Mouse (Mus musculus) heart, embryonic 13.5 days (tissue): ENCODE measurements around the gene Fbxo9. TPM values are rescaled to one million over a fixed set of nuclear protein-coding genes. Genes with fewer than 3 reads are reported as not detected.
"Not testable (repeated sequence)": the region's sequence is repeated elsewhere in the genome, so short reads cannot be mapped to it uniquely, and the experiment has no call there.

Source experiments
- ATAC-seq: fragments of 200-750 bp; cut with Nextera tagmentation; 2 replicates; pipeline ENCODE4 v1.8.0; 2017; ENCODE audit warnings: moderate TSS enrichment; ENCODE audit not compliant: insufficient number of reproducible peaks, low FRiP score, low TSS enrichment; ENCODE audit errors: extremely low read depth
- H3K27ac ChIP-seq: fragments of 300-500 bp; sonication (generic); replicated peaks from 2 replicates; pipeline ENCODE4 v1.5.1; 2015; ENCODE audit warnings: moderate library complexity, mild to moderate bottlenecking, inconsistent platforms
- H3K27me3 ChIP-seq: fragments of 300-500 bp; sonication (generic); replicated peaks from 2 replicates; pipeline ENCODE4 v1.6.1; 2015; ENCODE audit warnings: mild to moderate bottlenecking, inconsistent platforms
- H3K36me3 ChIP-seq: fragments of 300-500 bp; sonication (generic); 2 replicates; pipeline ENCODE4 v1.6.1; 2015; ENCODE audit warnings: mild to moderate bottlenecking, inconsistent platforms
- H3K4me1 ChIP-seq: fragments of 300-500 bp; sonication (generic); 2 replicates; pipeline ENCODE4 v1.6.1; 2015; ENCODE audit warnings: inconsistent platforms
- H3K4me2 ChIP-seq: fragments of 300-500 bp; sonication (generic); 2 replicates; pipeline ENCODE4 v1.6.1; 2015; ENCODE audit warnings: inconsistent platforms, mild to moderate bottlenecking, moderate library complexity
- H3K4me3 ChIP-seq: fragments of 300-500 bp; sonication (generic); 2 replicates; pipeline ENCODE4 v1.5.1; 2015; ENCODE audit warnings: moderate library complexity, mild to moderate bottlenecking, inconsistent platforms
- H3K9ac ChIP-seq: fragments of 300-500 bp; sonication (generic); 2 replicates; pipeline ENCODE4 v1.6.1; 2015; ENCODE audit warnings: inconsistent platforms, mild to moderate bottlenecking, moderate library complexity
- H3K9me3 ChIP-seq: fragments of 300-500 bp; sonication (generic); 2 replicates; pipeline ENCODE4 v1.6.1; 2016; ENCODE audit warnings: inconsistent platforms
- WGBS: fragments of 180-500 bp; shearing (Covaris S2); methylation state at CpG from one replicate; pipeline ENCODE4 v1.1.7; 2015; ENCODE audit warnings: mixed read lengths; 5-methylcytosine and 5-hydroxymethylcytosine counted together
- polyA plus RNA-seq: library from polyadenylated mRNA; unstranded; fragments of >200 nt; fragmentation: Nextera tagmentation; extraction: Ambion mirVana; gene quantifications from 2 replicates; pipeline ENCODE4 v1.2.1, GENCODE M21; 2015

Gene Fbxo9
- polyA plus RNA-seq, 1 experiment from 2014 or later, result 39.7 TPM

DNA sequence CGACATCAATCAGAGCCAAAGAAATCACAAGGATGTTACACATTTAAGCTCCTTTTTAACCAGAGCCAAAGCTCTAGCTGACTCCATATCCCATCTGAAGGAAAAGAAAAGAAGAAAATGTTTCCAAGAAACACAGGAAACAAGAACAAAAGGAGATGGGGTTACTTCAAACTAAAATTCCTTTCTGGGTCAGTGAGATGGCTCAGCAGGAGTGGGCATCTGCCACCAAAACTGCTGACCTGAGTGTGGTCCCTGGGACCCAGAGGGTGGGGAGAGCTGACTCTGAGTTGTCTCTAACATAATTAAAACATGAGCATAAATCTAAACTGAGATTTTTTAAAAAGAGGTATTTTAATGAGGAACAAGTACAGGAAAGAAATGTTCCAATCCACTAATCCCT lies 19.0 kb downstream of the Fbxo9 start:
- Histone ChIP-seq H3K4me3 (no peak overlapping the region), H3K9me3 (no peaks in the 10 kb centered on the region), H3K27me3 (no peaks in the 10 kb centered on the region), H3K4me2 (no peak overlapping the region), H3K36me3 (peaks cover 81% of the 10 kb centered on the region), H3K9ac (no peak overlapping the region), H3K27ac (peak overlapping the region; percentile 84; the same call in 1 of the 2 replicates), H3K4me1 (peaks cover 23% of the 10 kb centered on the region)
- WGBS, result 76% methylated on average over 1 of the region's 1 CpGs
- ATAC-seq, result no peak

DNA sequence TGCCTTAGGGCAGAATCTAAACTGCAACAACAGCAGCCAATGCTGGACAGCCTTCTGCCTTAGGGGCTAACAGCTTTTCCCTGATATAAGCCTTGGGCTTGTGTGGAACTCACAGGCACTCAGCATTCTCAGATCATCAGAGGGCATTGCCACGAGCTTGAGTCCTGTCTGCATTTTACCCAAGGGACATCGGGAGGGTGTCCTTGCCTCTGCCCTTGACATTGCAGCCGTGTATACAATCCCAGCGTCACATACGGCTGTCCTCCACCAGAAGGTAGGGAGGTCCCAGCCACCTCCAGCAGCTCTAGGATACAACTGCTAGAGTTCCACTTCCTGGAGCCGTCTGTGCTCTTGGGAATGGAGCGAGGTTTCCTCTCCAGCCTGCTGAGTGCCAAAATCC lies 19.9 kb downstream of the Fbxo9 start:
- Histone ChIP-seq H3K9ac (peak overlapping the region; percentile 20), H3K27me3 (no peaks in the 10 kb centered on the region), H3K9me3 (no peaks in the 10 kb centered on the region), H3K4me1 (peaks cover 23% of the 10 kb centered on the region), H3K4me2 (no peak overlapping the region; the same call in 1 of the 2 replicates), H3K27ac (peak overlapping the region; percentile 84), H3K4me3 (no peak overlapping the region), H3K36me3 (peaks cover 81% of the 10 kb centered on the region)
- WGBS, result 55% methylated on average over 7 of the region's 7 CpGs
- ATAC-seq, result peak; percentile 37; the same call in 1 of the 2 replicates

DNA sequence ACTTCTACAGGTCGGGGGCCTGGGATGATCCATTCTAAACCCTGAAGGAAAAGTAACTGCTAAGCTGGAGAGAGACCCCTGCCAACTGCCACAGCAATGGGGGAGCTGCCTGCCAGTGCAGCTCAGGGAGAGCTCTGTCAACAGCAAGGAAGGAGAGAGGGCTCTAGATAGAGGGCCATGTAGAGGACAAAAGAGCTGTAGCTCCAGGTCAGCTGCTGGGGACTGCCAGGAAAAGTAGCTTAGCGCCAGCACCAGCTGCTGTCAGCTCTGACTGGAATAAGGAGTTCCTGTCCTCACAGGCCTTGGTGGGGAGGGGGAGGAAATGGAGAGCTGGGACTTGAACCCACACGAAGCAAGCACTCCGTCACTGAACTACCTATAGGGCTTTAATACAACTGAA lies 20.3 kb downstream of the Fbxo9 start:
- H3K27me3 ChIP-seq, result no peaks in the 10 kb centered on the region
- peak overlapping the region; percentile 20; the same call in 1 of the 2 replicates for H3K9ac ChIP-seq
- peaks cover 23% of the 10 kb centered on the region for H3K4me1 ChIP-seq
- no peak overlapping the region; the same call in 1 of the 2 replicates for H3K4me2 ChIP-seq
- H3K27ac ChIP-seq, result peak overlapping the region; percentile 84
- H3K9me3 ChIP-seq, result no peaks in the 10 kb centered on the region
- H3K4me3 ChIP-seq, result no peak overlapping the region
- no peak for ATAC-seq
- H3K36me3 ChIP-seq, result peaks cover 81% of the 10 kb centered on the region
- 51% methylated on average over 4 of the region's 4 CpGs for WGBS

DNA sequence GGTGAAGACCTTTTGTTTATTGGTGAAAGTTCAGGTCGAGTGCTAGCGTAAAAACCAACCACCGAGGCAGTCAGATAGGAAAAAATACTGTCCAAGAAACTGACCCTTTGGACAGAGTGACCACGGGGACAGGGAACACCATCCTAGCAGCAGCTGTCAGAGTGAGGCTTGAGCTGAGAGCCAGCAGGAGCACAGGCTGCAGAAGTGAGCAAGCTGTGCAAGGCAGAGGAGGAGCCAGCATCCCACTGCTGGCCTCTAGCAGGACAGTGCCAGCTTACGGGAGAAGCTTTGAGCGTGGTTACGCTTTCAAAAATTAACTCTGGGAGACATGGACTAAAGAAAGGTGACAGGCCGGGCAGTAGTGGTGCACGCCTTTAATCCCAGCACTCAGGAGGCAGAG lies 21.1 kb downstream of the Fbxo9 start:
- H3K9ac ChIP-seq, result no peak overlapping the region
- no peak overlapping the region for H3K4me2 ChIP-seq
- no peak overlapping the region for H3K4me3 ChIP-seq
- WGBS, result 84% methylated on average over 9 of the region's 9 CpGs
- peaks cover 81% of the 10 kb centered on the region for H3K36me3 ChIP-seq
- no peak overlapping the region for H3K27ac ChIP-seq
- peaks cover 23% of the 10 kb centered on the region for H3K4me1 ChIP-seq
- H3K9me3 ChIP-seq, result no peaks in the 10 kb centered on the region
- no peak for ATAC-seq
- no peaks in the 10 kb centered on the region for H3K27me3 ChIP-seq

DNA sequence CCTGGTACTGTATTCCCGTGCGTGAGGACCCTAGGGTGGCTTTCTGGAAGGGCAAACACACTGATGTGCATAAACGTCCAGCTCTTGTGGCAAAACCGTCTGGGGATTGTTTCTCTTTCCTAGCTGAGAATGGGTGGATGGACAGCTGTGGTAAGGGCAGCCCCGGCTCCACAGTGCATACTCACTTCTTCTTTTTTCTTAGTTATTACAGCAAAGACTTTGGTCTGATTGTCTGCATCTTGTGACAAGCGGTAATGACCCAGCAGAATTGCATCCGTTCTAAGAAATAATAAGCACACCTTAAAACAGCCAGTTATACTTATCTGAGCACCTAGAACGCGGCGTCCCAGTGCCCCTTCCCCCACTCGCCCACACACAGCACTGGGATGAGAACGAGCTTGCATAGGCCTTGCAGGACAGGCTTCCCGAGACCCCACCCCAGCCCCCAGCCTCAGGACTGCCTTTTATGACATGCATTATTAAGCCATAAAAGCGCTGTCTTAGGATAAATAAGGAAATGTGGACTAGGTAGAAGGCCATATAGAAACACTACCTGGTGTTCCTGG lies 23.1 kb downstream of the Fbxo9 start:
- Histone ChIP-seq H3K4me1 (peaks cover 23% of the 10 kb centered on the region), H3K9ac (no peak overlapping the region), H3K36me3 (peaks cover 75% of the 10 kb centered on the region), H3K27me3 (no peaks in the 10 kb centered on the region), H3K4me3 (no peak overlapping the region), H3K4me2 (no peak overlapping the region), H3K27ac (no peak overlapping the region), H3K9me3 (no peaks in the 10 kb centered on the region)
- 87% methylated on average over 14 of the region's 14 CpGs for WGBS
- ATAC-seq, result no peak

DNA sequence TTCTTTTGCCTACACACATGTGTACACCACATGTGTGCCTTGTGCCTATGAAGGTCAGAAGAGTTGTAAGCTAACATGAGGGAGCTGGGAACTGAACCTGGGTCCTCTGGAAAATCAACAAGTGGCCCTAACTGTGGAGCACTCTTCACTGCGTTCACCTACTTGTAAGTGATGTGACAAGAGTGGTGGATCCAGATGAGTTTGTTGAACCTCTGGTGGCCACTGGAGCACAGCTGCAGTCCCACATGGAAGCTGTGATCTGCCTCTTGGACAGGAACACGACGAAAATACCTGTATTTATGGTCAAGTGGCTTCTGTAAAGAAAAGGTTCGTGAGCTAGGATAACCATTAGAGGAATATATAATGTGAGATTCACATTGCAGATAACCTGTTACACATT lies 24.5 kb downstream of the Fbxo9 start:
- 89% methylated on average over 4 of the region's 4 CpGs for WGBS
- H3K36me3 ChIP-seq, result peaks cover 70% of the 10 kb centered on the region

DNA sequence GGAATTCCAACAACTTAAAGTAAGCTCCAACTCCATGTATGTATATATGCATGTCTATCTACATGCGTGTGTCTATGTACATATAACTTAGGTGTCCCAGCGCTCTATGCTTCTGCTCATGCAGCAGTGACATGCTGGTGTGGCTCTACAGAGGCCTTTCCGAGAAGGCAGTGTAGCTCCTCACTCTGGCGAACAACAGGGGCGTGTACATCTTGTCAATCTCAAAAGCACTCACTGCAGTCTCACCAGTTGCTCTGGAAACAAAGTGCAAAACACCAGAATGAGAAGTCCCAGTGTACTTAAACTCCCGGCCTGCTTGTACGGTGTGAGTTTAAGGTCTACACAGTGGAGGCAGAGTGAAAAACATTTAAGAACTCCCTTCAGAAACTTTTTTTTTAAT lies 27.0 kb downstream of the Fbxo9 start:
- Histone ChIP-seq H3K4me3 (no peak overlapping the region), H3K27me3 (no peaks in the 10 kb centered on the region), H3K4me2 (no peak overlapping the region), H3K9me3 (no peaks in the 10 kb centered on the region), H3K9ac (no peak overlapping the region), H3K4me1 (no peaks in the 10 kb centered on the region), H3K36me3 (peaks cover 60% of the 10 kb centered on the region), H3K27ac (no peak overlapping the region)
- ATAC-seq, result no peak
- WGBS, result 70% methylated on average over 7 of the region's 7 CpGs

More for the DNA sequence above, 24.5 kb downstream of the Fbxo9 start:
- no peaks in the 10 kb centered on the region for H3K9me3 ChIP-seq
- no peak overlapping the region for H3K9ac ChIP-seq
- H3K4me3 ChIP-seq, result no peak overlapping the region
- H3K4me1 ChIP-seq, result peaks cover 21% of the 10 kb centered on the region
- no peak overlapping the region for H3K4me2 ChIP-seq
- H3K27me3 ChIP-seq, result no peaks in the 10 kb centered on the region
- H3K27ac ChIP-seq, result no peak overlapping the region
- no peak for ATAC-seq

DNA sequence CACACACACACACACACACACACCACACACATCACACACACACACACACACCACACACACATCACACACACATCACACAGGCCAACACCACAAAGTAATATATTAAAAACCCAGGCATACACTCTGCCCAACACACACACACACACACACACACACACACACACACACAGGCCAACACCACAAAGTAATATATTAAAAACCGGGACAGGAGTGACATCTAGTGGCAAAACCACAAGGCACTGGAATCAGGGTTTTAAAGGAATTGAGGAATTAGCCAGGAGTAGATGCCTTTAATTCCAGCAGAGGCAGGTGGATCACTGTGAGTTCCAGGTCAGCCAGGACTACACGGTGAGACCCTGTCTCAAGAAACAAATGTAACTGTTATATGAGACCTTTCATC lies 30.6 kb downstream of the Fbxo9 start:
- H3K4me1 ChIP-seq, result no peaks in the 10 kb centered on the region
- H3K4me3 ChIP-seq, result no peak overlapping the region
- 13% methylated on average over 2 of the region's 2 CpGs for WGBS
- H3K27ac ChIP-seq, result no peak overlapping the region
- no peaks in the 10 kb centered on the region for H3K27me3 ChIP-seq
- H3K36me3 ChIP-seq, result peaks cover 24% of the 10 kb centered on the region
- H3K4me2 ChIP-seq, result no peak overlapping the region
- no peak for ATAC-seq
- H3K9ac ChIP-seq, result no peak overlapping the region
- H3K9me3 ChIP-seq, result no peaks in the 10 kb centered on the region

DNA sequence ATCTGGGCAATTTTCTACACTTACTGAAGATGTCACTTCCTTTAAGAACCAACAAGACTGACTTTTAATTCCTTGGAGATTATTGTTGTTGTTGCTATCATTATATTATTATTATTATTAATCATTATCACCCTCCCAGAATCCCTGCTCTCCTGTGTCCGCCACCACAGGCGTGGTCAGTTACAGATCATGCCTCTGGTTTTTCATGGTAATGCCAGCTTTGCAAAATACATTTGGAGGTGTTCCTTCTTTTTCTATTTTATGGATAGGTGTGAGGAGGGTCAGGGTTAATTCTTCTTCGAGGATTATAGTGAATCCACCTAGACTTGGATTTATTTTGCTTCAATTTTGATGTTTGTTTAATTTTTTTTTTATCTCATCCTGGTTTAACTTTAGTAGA lies 33.6 kb downstream of the Fbxo9 start:
- H3K27ac ChIP-seq, result no peak overlapping the region
- no peak overlapping the region for H3K9ac ChIP-seq
- no peaks in the 10 kb centered on the region for H3K4me1 ChIP-seq
- H3K9me3 ChIP-seq, result no peaks in the 10 kb centered on the region
- no peaks in the 10 kb centered on the region for H3K27me3 ChIP-seq
- no peak for ATAC-seq
- H3K36me3 ChIP-seq, result 0 out of 2 replicates have a peak, but pooled peaks cover under 1% of the 10 kb centered on the region
- no peak overlapping the region for H3K4me2 ChIP-seq
- WGBS, result 90% methylated on average over 3 of the region's 3 CpGs
- H3K4me3 ChIP-seq, result no peak overlapping the region

DNA sequence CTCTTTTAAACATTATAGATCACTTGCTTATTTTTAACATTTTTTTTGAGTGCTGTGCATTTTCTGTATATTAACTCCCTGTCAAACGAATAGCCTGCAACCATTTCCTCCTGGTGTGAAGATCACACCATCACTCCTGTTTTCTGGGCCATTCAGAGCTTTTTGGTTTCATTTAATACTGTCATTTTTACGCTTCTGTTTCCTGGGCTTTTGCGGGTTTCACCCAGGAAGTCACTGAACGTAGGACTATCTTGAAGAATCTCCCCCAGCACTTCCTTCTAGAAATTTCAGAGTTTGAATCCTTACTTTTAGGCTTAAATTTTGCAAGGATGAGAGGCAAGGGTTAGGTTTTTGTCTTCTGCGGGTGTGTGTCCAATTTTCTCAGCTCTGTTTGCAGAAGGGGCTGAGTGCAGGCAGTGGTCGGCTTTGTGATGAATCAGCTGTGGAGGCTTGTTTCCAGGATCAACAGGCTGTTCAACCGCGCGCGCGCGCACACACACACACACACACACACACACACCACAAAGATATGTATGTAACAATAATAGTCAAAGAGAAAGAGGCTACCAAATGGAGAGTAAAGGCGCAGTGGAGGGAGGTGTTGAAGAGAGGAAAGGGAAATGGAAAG lies 35.0 kb downstream of the Fbxo9 start:
- H3K9ac ChIP-seq, result no peak overlapping the region
- no peak overlapping the region for H3K4me2 ChIP-seq
- WGBS, result 88% methylated on average over 13 of the region's 13 CpGs
- ATAC-seq, result no peak
- H3K27ac ChIP-seq, result no peak overlapping the region
- no peaks in the 10 kb centered on the region for H3K36me3 ChIP-seq
- no peaks in the 10 kb centered on the region for H3K9me3 ChIP-seq
- H3K4me1 ChIP-seq, result no peaks in the 10 kb centered on the region
- no peak overlapping the region for H3K4me3 ChIP-seq
- no peaks in the 10 kb centered on the region for H3K27me3 ChIP-seq

DNA sequence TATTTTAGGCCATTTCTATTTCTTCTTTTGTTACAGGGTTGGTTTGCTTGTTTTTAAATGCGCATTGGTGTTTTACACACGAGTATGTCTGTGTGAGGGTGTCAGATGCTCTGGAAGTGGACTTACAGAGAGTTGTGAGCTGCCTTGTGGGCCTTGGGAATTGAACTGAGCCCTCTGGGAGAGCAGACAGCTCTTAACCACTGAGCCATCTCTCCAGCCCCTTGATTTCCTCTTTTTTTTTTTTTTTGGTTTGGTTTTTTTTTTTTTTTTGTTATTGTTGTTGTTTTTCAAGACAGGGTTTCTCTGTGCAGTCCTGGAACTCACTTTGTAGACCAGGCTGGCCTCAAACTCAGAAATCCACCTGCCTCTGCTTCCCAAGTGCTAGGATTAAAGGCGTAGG lies 35.6 kb downstream of the Fbxo9 start:
- not testable (repeated sequence) for ATAC-seq, H3K4me2 ChIP-seq, H3K36me3 ChIP-seq, H3K27me3 ChIP-seq, H3K9me3 ChIP-seq, H3K4me3 ChIP-seq, H3K9ac ChIP-seq, H3K27ac ChIP-seq, H3K4me1 ChIP-seq
- 85% methylated on average over 3 of the region's 3 CpGs for WGBS

DNA sequence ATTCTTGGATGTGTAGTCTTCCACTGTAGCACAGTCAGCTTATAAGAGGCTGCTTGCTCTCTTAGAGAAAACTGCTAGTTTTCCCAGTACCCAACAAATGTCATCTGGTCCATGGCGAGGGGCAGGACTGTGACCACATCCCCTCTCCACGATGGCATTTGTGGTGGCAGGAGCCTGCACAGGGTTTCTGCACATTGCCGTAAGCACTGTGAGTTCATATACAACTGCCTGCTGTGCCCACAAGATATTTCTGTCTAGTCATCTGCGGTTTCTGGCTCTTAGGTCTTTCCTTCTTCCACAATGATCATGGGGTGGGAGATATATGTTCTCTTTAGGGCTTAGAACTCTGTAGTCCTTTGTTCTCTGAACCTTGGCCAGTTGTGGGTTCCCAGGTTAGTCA lies 37.2 kb downstream of the Fbxo9 start:
- Histone ChIP-seq H3K36me3 (no peaks in the 10 kb centered on the region), H3K4me1 (no peaks in the 10 kb centered on the region), H3K9me3 (no peaks in the 10 kb centered on the region), H3K9ac (no peak overlapping the region), H3K27me3 (no peaks in the 10 kb centered on the region), H3K4me3 (no peak overlapping the region), H3K27ac (no peak overlapping the region), H3K4me2 (no peak overlapping the region)
- WGBS, result 78% methylated on average over 4 of the region's 4 CpGs
- no peak for ATAC-seq
